Mouse (Mus musculus) liver, embryonic 12.5 days (tissue): Measurements from ENCODE around the gene Eefsec. TPM values are rescaled to one million over a fixed set of nuclear protein-coding genes. Genes with fewer than 3 reads are reported as not detected.

Experiments
- ATAC-seq: fragments of 200-750 bp; cut with Nextera tagmentation; 2 replicates; pipeline ENCODE4 v1.8.0; 2017; ENCODE audit warnings: moderate number of reproducible peaks, mild to moderate bottlenecking, moderate library complexity
- H3K27ac ChIP-seq: fragments of 300-500 bp; sonication (generic); 2 replicates; pipeline ENCODE4 v1.5.1; 2016; ENCODE audit warnings: mild to moderate bottlenecking
- H3K27me3 ChIP-seq: fragments of 300-500 bp; sonication (generic); replicated peaks from 2 replicates; pipeline ENCODE4 v1.6.1; 2016; ENCODE audit warnings: mild to moderate bottlenecking, moderate library complexity
- H3K36me3 ChIP-seq: fragments of 300-500 bp; sonication (generic); 2 replicates; pipeline ENCODE4 v1.6.1; 2016; ENCODE audit warnings: mild to moderate bottlenecking, moderate library complexity
- H3K4me1 ChIP-seq: fragments of 300-500 bp; sonication (generic); 2 replicates; pipeline ENCODE4 v1.6.1; 2016
- H3K4me2 ChIP-seq: fragments of 300-500 bp; sonication (generic); 2 replicates; pipeline ENCODE4 v1.6.1; 2016; ENCODE audit warnings: mild to moderate bottlenecking, moderate library complexity
- H3K4me3 ChIP-seq: fragments of 300-500 bp; sonication (generic); 2 replicates; pipeline ENCODE4 v1.5.1; 2016; ENCODE audit warnings: mild to moderate bottlenecking, moderate library complexity
- H3K9ac ChIP-seq: fragments of 300-500 bp; sonication (generic); 2 replicates; pipeline ENCODE4 v1.6.1; 2016; ENCODE audit warnings: mild to moderate bottlenecking, moderate library complexity
- H3K9me3 ChIP-seq: fragments of 300-500 bp; sonication (generic); replicated peaks from 2 replicates; pipeline ENCODE4 v1.6.1; 2016; ENCODE audit warnings: mild to moderate bottlenecking, moderate library complexity
- WGBS: fragments of 180-500 bp; shearing (Covaris S2); methylation state at CpG from one replicate; pipeline ENCODE4 v1.1.7; 2016; ENCODE audit not compliant: insufficient replicate concordance; 5-methylcytosine and 5-hydroxymethylcytosine counted together
- polyA plus RNA-seq: library from polyadenylated mRNA; unstranded; fragments of >200 nt; fragmentation: Nextera tagmentation; extraction: Ambion mirVana; gene quantifications from 2 replicates; pipeline ENCODE4 v1.2.1, GENCODE M21; 2016

Eefsec gene
- polyA plus RNA-seq, 1 experiment from 2014 or later = 26.1 TPM

GRCm38 (mm10) chr6:88465181-88465920 lies 19.0 kb upstream of the Eefsec start, which contains the start of gene Ruvbl1:
Gene Ruvbl1 (plus strand): TSS chr6:88465409.
- Histone ChIP-seq H3K4me1 (peaks cover 27% of the 10 kb centered on the region), H3K27ac (peak within 1 kb of the TSS; percentile 48; the same call in 1 of the 2 replicates), H3K9ac (peak within 1 kb of the TSS; percentile 85), H3K4me3 (peak within 1 kb of the TSS; percentile 74), H3K27me3 (no peaks in the 10 kb centered on the region), H3K4me2 (peak within 1 kb of the TSS; percentile 81), H3K9me3 (no peaks in the 10 kb centered on the region), H3K36me3 (peaks cover 34% of the 10 kb centered on the region)
- peak; percentile 99 for ATAC-seq
- WGBS = under 1% methylated on average over 42 of the region's 42 CpGs

- H3K27me3 ChIP-seq = peaks cover 13% of the 10 kb centered on the region; the same call in 1 of the 2 replicates
- no peak for ATAC-seq
- no peaks in the 10 kb centered on the region for H3K4me1 ChIP-seq
- H3K36me3 ChIP-seq = no peaks in the 10 kb centered on the region
- H3K4me3 ChIP-seq = no peak overlapping the region
- 56% methylated on average over 2 of the region's 2 CpGs for WGBS
- H3K27ac ChIP-seq = no peak overlapping the region
- H3K9me3 ChIP-seq = no peaks in the 10 kb centered on the region
- H3K4me2 ChIP-seq = no peak overlapping the region
- H3K9ac ChIP-seq = no peak overlapping the region
Measured at GRCm38 (mm10) chr6:88454545-88454944, 8.2 kb upstream of the Eefsec start.

- Histone ChIP-seq H3K36me3 (no peaks in the 10 kb centered on the region), H3K27me3 (peaks cover 11% of the 10 kb centered on the region; the same call in 1 of the 2 replicates), H3K9ac (no peak overlapping the region), H3K27ac (no peak overlapping the region), H3K4me3 (no peak overlapping the region), H3K4me1 (peaks cover 33% of the 10 kb centered on the region), H3K4me2 (no peak overlapping the region), H3K9me3 (no peaks in the 10 kb centered on the region)
- ATAC-seq = no peak
- 46% methylated on average over 4 of the region's 4 CpGs for WGBS
Measured at GRCm38 (mm10) chr6:88447454-88447853, 1.1 kb upstream of the Eefsec start.

GRCm38 (mm10) chr6:88445661-88446060 lies 678 bp downstream of the Eefsec start:
- WGBS = 5% methylated on average over 5 of the region's 5 CpGs
- H3K27ac ChIP-seq = peak overlapping the region; percentile 80; the same call in 1 of the 2 replicates

GRCm38 (mm10) chr6:88444076-88444750 lies 2.1 kb downstream of the Eefsec start:
- H3K4me3 ChIP-seq = no peak overlapping the region
- peak overlapping the region; percentile 49; the same call in 1 of the 2 replicates for H3K27ac ChIP-seq
- 0 out of 2 replicates have a peak, but pooled peaks cover under 1% of the 10 kb centered on the region for H3K27me3 ChIP-seq
- peaks cover 40% of the 10 kb centered on the region for H3K4me1 ChIP-seq
- 64% methylated on average over 7 of the region's 7 CpGs for WGBS
- H3K9me3 ChIP-seq = no peaks in the 10 kb centered on the region
- ATAC-seq = no peak
- 0 out of 2 replicates have a peak overlapping the region, but pooled peaks have one; percentile 17 for H3K9ac ChIP-seq
- H3K4me2 ChIP-seq = no peak overlapping the region
- H3K36me3 ChIP-seq = no peaks in the 10 kb centered on the region

More at GRCm38 (mm10) chr6:88445661-88446060, 678 bp downstream of the Eefsec start:
- Histone ChIP-seq H3K36me3 (no peaks in the 10 kb centered on the region), H3K4me2 (peak overlapping the region; percentile 90), H3K9ac (peak overlapping the region; percentile 83), H3K4me1 (peaks cover 34% of the 10 kb centered on the region), H3K4me3 (peak overlapping the region; percentile 76), H3K27me3 (0 out of 2 replicates have a peak, but pooled peaks cover 6% of the 10 kb centered on the region), H3K9me3 (no peaks in the 10 kb centered on the region)
- no peak for ATAC-seq

- no peak overlapping the region for H3K9ac ChIP-seq
Measured at GRCm38 (mm10) chr6:88443446-88443845, 2.9 kb downstream of the Eefsec start.

GRCm38 (mm10) chr6:88442551-88442950 lies 3.8 kb downstream of the Eefsec start:
- 69% methylated on average over 3 of the region's 3 CpGs for WGBS
- Histone ChIP-seq H3K27me3 (no peaks in the 10 kb centered on the region), H3K36me3 (no peaks in the 10 kb centered on the region), H3K4me1 (peaks cover 42% of the 10 kb centered on the region), H3K4me2 (no peak overlapping the region), H3K9me3 (no peaks in the 10 kb centered on the region), H3K27ac (no peak overlapping the region), H3K9ac (no peak overlapping the region), H3K4me3 (no peak overlapping the region)
- no peak for ATAC-seq

More at GRCm38 (mm10) chr6:88443446-88443845, 2.9 kb downstream of the Eefsec start:
- no peak for ATAC-seq
- Histone ChIP-seq H3K4me2 (no peak overlapping the region), H3K36me3 (no peaks in the 10 kb centered on the region), H3K27ac (no peak overlapping the region), H3K4me1 (peaks cover 40% of the 10 kb centered on the region), H3K9me3 (no peaks in the 10 kb centered on the region), H3K4me3 (no peak overlapping the region), H3K27me3 (no peaks in the 10 kb centered on the region)
- WGBS = 80% methylated on average over 3 of the region's 3 CpGs

- no peak for ATAC-seq
- Histone ChIP-seq H3K27ac (no peak overlapping the region), H3K27me3 (no peaks in the 10 kb centered on the region), H3K4me2 (no peak overlapping the region), H3K9ac (no peak overlapping the region), H3K9me3 (no peaks in the 10 kb centered on the region), H3K4me1 (peaks cover 22% of the 10 kb centered on the region; the same call in 1 of the 2 replicates), H3K4me3 (no peak overlapping the region), H3K36me3 (0 out of 2 replicates have a peak, but pooled peaks cover 11% of the 10 kb centered on the region)
- WGBS = 82% methylated on average over 4 of the region's 4 CpGs
Measured at GRCm38 (mm10) chr6:88439056-88439455, 7.3 kb downstream of the Eefsec start.

- no peak overlapping the region for H3K9ac ChIP-seq
- no peak for ATAC-seq
- H3K36me3 ChIP-seq = 0 out of 2 replicates have a peak, but pooled peaks cover 11% of the 10 kb centered on the region
- H3K4me2 ChIP-seq = no peak overlapping the region
- H3K9me3 ChIP-seq = no peaks in the 10 kb centered on the region
- 52% methylated on average over 7 of the region's 7 CpGs for WGBS
- peaks cover 22% of the 10 kb centered on the region for H3K4me1 ChIP-seq
- H3K27ac ChIP-seq = no peak overlapping the region
- no peaks in the 10 kb centered on the region for H3K27me3 ChIP-seq
- H3K4me3 ChIP-seq = no peak overlapping the region
Measured at GRCm38 (mm10) chr6:88435609-88436008, 10.7 kb downstream of the Eefsec start.

- no peaks in the 10 kb centered on the region for H3K9me3 ChIP-seq
- no peak overlapping the region for H3K27ac ChIP-seq
- H3K36me3 ChIP-seq = peaks cover 16% of the 10 kb centered on the region; the same call in 1 of the 2 replicates
- WGBS = 2% methylated on average over 4 of the region's 4 CpGs
- H3K9ac ChIP-seq = no peak overlapping the region
- H3K4me3 ChIP-seq = no peak overlapping the region
- H3K4me1 ChIP-seq = peaks cover 27% of the 10 kb centered on the region
- no peak overlapping the region for H3K4me2 ChIP-seq
- ATAC-seq = peak; percentile 75
- no peaks in the 10 kb centered on the region for H3K27me3 ChIP-seq
Measured at GRCm38 (mm10) chr6:88431202-88431601, 15.1 kb downstream of the Eefsec start.

GRCm38 (mm10) chr6:88416130-88416758 lies 30.1 kb downstream of the Eefsec start:
- H3K36me3 ChIP-seq = no peaks in the 10 kb centered on the region
- no peaks in the 10 kb centered on the region for H3K27me3 ChIP-seq
- no peak overlapping the region for H3K9ac ChIP-seq
- no peak overlapping the region for H3K27ac ChIP-seq
- H3K9me3 ChIP-seq = no peaks in the 10 kb centered on the region
- H3K4me1 ChIP-seq = peaks cover 12% of the 10 kb centered on the region; the same call in 1 of the 2 replicates
- 75% methylated on average over 7 of the region's 7 CpGs for WGBS
- ATAC-seq = no peak
- H3K4me2 ChIP-seq = no peak overlapping the region
- no peak overlapping the region for H3K4me3 ChIP-seq
